Mouse (Mus musculus) kidney, embryonic 15.5 days (tissue): Measurements from ENCODE around the gene Gm21897. TPM values are rescaled to one million over a fixed set of nuclear protein-coding genes. Genes with fewer than 3 reads are reported as not detected.

Experiments used
- ATAC-seq: fragments of 200-750 bp; cut with Nextera tagmentation; replicated peaks from 2 replicates; pipeline ENCODE4 v1.8.0; 2017; ENCODE audit warnings: moderate TSS enrichment; ENCODE audit not compliant: low FRiP score
- H3K27ac ChIP-seq: fragments of 300-500 bp; sonication (generic); 2 replicates; pipeline ENCODE4 v1.5.1; 2015; ENCODE audit warnings: mild to moderate bottlenecking, inconsistent platforms
- H3K27me3 ChIP-seq: fragments of 300-500 bp; sonication (generic); 2 replicates; pipeline ENCODE4 v1.6.1; 2015; ENCODE audit warnings: inconsistent platforms
- H3K36me3 ChIP-seq: fragments of 300-500 bp; sonication (generic); 2 replicates; pipeline ENCODE4 v1.6.1; 2015; ENCODE audit warnings: inconsistent platforms
- H3K4me1 ChIP-seq: fragments of 300-500 bp; sonication (generic); 2 replicates; pipeline ENCODE4 v1.6.1; 2015; ENCODE audit warnings: inconsistent platforms
- H3K4me2 ChIP-seq: fragments of 300-500 bp; sonication (generic); 2 replicates; pipeline ENCODE4 v1.6.1; 2015; ENCODE audit warnings: moderate library complexity, mild to moderate bottlenecking, inconsistent platforms
- H3K4me3 ChIP-seq: fragments of 300-500 bp; sonication (generic); replicated peaks from 2 replicates; pipeline ENCODE4 v1.5.1; 2015; ENCODE audit warnings: mild to moderate bottlenecking, inconsistent platforms
- H3K9ac ChIP-seq: fragments of 300-500 bp; sonication (generic); 2 replicates; pipeline ENCODE4 v1.6.1; 2015; ENCODE audit warnings: mild to moderate bottlenecking, inconsistent platforms
- H3K9me3 ChIP-seq: fragments of 300-500 bp; sonication (generic); replicated peaks from 2 replicates; pipeline ENCODE4 v1.6.1; 2016; ENCODE audit warnings: inconsistent platforms
- WGBS: fragments of 180-500 bp; shearing (Covaris S2); methylation state at CpG from one replicate; pipeline ENCODE4 v1.1.7; 2015; ENCODE audit warnings: mixed read lengths; 5-methylcytosine and 5-hydroxymethylcytosine counted together
- polyA plus RNA-seq: library from polyadenylated mRNA; unstranded; fragments of >200 nt; fragmentation: Nextera tagmentation; extraction: Ambion mirVana; gene quantifications from 2 replicates; pipeline ENCODE4 v1.2.1, GENCODE M21; 2015

Gene Gm21897
- polyA plus RNA-seq, 1 experiment from 2014 or later: not detected

DNA sequence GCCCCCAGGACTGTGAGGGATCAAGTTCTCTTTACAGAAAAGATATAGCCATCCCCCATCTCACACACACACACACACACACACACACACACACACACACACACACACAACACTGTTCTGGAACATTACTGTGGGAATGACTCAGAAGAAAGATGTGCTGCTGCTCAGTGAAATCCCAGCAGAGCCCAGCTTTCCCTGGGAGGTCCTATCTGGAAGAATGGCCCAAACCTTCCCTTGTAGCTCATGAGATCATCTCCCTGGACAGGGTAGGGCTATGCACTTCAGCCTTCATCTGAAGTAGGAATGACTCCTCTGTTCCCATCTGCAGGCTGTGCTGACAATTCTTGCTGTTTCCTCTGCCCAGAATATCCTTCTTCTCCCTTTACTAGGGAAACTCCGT, 38.1 kb downstream of the Gm21897 start:
- no peak overlapping the region for H3K4me3 ChIP-seq
- no peaks in the 10 kb centered on the region for H3K27me3 ChIP-seq
- no peak for ATAC-seq
- WGBS: 77% methylated on average over 1 of the region's 1 CpGs
- H3K9me3 ChIP-seq: no peaks in the 10 kb centered on the region
- no peak overlapping the region for H3K4me2 ChIP-seq
- H3K27ac ChIP-seq: no peak overlapping the region
- H3K36me3 ChIP-seq: no peaks in the 10 kb centered on the region
- H3K9ac ChIP-seq: no peak overlapping the region
- H3K4me1 ChIP-seq: no peaks in the 10 kb centered on the region

- no peak overlapping the region for H3K4me2 ChIP-seq
- no peak for ATAC-seq
- H3K27me3 ChIP-seq: no peaks in the 10 kb centered on the region
- H3K4me1 ChIP-seq: no peaks in the 10 kb centered on the region
- no peaks in the 10 kb centered on the region for H3K36me3 ChIP-seq
- no peak overlapping the region for H3K4me3 ChIP-seq
- no peak overlapping the region for H3K27ac ChIP-seq
- H3K9ac ChIP-seq: no peak overlapping the region
- H3K9me3 ChIP-seq: no peaks in the 10 kb centered on the region
Measured at GRCm38 (mm10) chr16:15357766-15358165, 40.5 kb downstream of the Gm21897 start.

DNA sequence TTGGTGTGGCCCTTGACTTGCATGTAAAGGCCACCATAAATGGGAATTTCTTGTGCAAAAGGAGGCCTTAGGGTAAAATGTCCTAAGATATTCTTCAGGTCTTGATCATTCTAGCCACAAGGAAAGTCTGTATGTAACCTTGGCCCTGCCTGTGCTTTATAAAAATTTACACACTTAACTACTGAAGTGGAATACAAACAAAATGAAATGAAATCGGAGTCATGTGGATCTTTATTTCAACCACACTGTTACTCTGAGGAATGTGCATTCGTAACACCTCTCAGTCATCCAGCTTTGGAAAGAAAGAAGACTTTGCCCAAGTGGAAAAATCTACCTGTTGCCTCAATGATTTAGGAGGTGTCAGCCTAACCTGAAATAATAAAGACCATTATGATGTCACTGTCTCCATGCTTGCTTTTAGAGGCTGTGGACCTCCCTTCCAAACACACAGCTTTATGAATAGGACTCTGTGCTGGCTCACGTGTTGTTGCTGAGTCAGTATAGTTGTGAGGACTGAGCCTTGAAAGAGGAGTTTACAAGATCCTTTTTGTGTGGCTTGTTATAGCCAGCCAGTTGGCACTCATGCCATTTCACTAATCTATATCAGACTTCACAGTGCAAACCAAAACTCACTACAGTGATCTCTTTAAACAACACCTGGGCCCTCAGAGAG, 42.0 kb downstream of the Gm21897 start:
- Histone ChIP-seq H3K27ac (no peak overlapping the region), H3K4me2 (no peak overlapping the region), H3K9me3 (no peaks in the 10 kb centered on the region), H3K36me3 (no peaks in the 10 kb centered on the region), H3K4me1 (no peaks in the 10 kb centered on the region), H3K4me3 (no peak overlapping the region), H3K9ac (no peak overlapping the region), H3K27me3 (no peaks in the 10 kb centered on the region)
- no peak for ATAC-seq
- WGBS: 84% methylated on average over 3 of the region's 3 CpGs

- Histone ChIP-seq H3K9me3 (no peaks in the 10 kb centered on the region), H3K4me1 (no peaks in the 10 kb centered on the region), H3K9ac (no peak overlapping the region), H3K4me3 (no peak overlapping the region), H3K27me3 (no peaks in the 10 kb centered on the region), H3K4me2 (no peak overlapping the region), H3K27ac (no peak overlapping the region), H3K36me3 (no peaks in the 10 kb centered on the region)
- ATAC-seq: no peak
Measured at GRCm38 (mm10) chr16:15360825-15361224, 43.6 kb downstream of the Gm21897 start.
